In the genomic region with DNA sequence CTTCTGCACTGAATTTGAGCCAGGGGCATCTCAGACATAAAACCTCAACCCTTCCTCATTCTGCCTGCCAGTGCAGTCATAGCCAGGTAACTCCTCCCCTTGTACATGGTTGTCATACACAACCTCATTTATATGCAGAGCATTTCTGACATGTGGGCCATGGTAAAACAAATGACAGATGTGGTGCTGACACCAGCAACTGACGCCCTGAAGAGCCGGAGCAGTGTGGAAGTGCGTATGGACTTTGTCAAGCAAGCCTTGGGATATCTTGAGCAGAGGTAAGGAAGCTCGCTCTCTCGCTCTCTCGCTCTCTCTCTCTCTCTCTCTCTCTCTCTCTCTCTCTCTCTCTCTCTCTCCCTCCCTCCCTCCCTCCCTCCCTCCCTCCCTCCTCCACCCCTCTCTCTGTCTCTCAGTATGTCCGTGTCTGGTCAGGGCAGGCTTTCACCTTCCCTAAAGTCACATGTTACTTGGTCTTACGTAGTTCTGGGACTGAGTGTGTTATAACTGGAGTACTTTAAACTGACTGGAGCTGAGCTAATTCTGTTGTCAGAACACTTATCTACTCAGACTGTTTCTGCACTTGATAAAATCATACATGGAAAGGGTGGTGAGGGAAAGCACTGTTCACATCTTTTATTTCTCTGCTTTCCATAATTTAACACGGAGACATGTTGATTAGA, we compare ENCODE assay signal across 17 mouse cellular contexts. TPM values are rescaled to one million over a fixed set of nuclear protein-coding genes. Genes with fewer than 3 reads are reported as not detected.
DNase-seq lines count a peak whose midpoint lies in the region; ATAC-seq and TF ChIP-seq lines count a peak whose summit lies in the region.
"Had no signal": no experiment of that assay in that cellular context is flagged by ENCODE, and none has a peak within 500 bp of the region (broad histone marks: within the 10 kb centered on the region; RNA-seq: fewer than 3 reads in every experiment).

No protein-coding gene starts in this region.

- H3K27me3 ChIP-seq in heart, embryonic 13.5 days (replicated peaks) = no peaks in the 10 kb centered on the region
- no peaks in the 10 kb centered on the region for H3K27me3 ChIP-seq in heart, adult 2 months (ENCODE audit: control insufficient read depth, insufficient read depth, low read length)
- no peaks in the 10 kb centered on the region for H3K27me3 ChIP-seq in intestine, postnatal 0 days (replicated peaks; ENCODE audit: control insufficient read depth, insufficient read depth, low read length)

- peak overlapping the region; percentile 30 for H3K4me2 ChIP-seq in heart, embryonic 13.5 days
- H3K4me2 ChIP-seq in intestine, postnatal 0 days (replicated peaks; ENCODE audit: low read depth) = no peak overlapping the region; the same call in 1 of the 2 replicates

- H3K4me1 ChIP-seq in heart, embryonic 13.5 days = peaks cover 56% of the 10 kb centered on the region
- peaks cover 2% of the 10 kb centered on the region for H3K4me1 ChIP-seq in heart, adult 2 months (ENCODE audit: control insufficient read depth, insufficient read depth, low read length)
- no peaks in the 10 kb centered on the region for H3K4me1 ChIP-seq in intestine, postnatal 0 days (replicated peaks; ENCODE audit: control insufficient read depth, insufficient read depth, low read length)

- no peak overlapping the region for H3K4me3 ChIP-seq in heart, embryonic 13.5 days
- no peak overlapping the region for H3K4me3 ChIP-seq in heart, adult 2 months
- no peak overlapping the region for H3K4me3 ChIP-seq in layer of hippocampus, adult 2 months
- no peak overlapping the region for H3K4me3 ChIP-seq in intestine, postnatal 0 days (ENCODE audit: low read depth, low read length)
- H3K4me3 ChIP-seq: forebrain, embryonic 10.5 days had no signal

- peak overlapping the region; percentile 76 for H3K27ac ChIP-seq in heart, embryonic 13.5 days (replicated peaks)
- no peak overlapping the region for H3K27ac ChIP-seq in heart, adult 2 months
- peak overlapping the region; percentile 21; the same call in 1 of the 2 replicates for H3K27ac ChIP-seq in layer of hippocampus, adult 2 months
- peak overlapping the region; percentile 69 for H3K27ac ChIP-seq in intestine, postnatal 0 days (ENCODE audit: low read depth, low read length)
- H3K27ac ChIP-seq: forebrain, embryonic 10.5 days had no signal

- TF ChIP-seq EP300 in heart, adult 2 months (IDR thresholded peaks at IDR 0.05; ENCODE audit: insufficient read depth, low read depth, low read length) = no peak

- no peaks in the 10 kb centered on the region for H3K9me3 ChIP-seq in heart, embryonic 13.5 days
- H3K9me3 ChIP-seq in intestine, postnatal 0 days (ENCODE audit: control insufficient read depth) = no peaks in the 10 kb centered on the region
- H3K9me3 ChIP-seq: forebrain, embryonic 10.5 days had no signal

- TF ChIP-seq POLR2A in heart, adult 2 months (IDR thresholded peaks at IDR 0.05; ENCODE audit: insufficient read depth, low read depth, low read length) = no peak

- H3K9ac ChIP-seq in heart, embryonic 13.5 days = peak overlapping the region; percentile 3
- H3K9ac ChIP-seq in heart, adult 2 months (ENCODE audit: low read depth, low read length) = no peak overlapping the region
- H3K9ac ChIP-seq in intestine, postnatal 0 days (ENCODE audit: low read depth, low read length) = no peak overlapping the region

- no peak for DNase-seq in heart, adult 2 months
- no peak for DNase-seq in layer of hippocampus, adult 2 months (ENCODE audit: low spot score in 2 of 2)
- no peak for DNase-seq in layer of hippocampus, postnatal 10 days (ENCODE audit: low spot score in 2 of 2)
- no peak for DNase-seq in testis, postnatal 10 days (ENCODE audit: low spot score)
- DNase-seq in ovary, postnatal 36 days (ENCODE audit: low spot score) = no peak
- DNase-seq: adrenal gland, postnatal 10 days; cerebellum, postnatal 10 days; kidney, adult 18-20 months; right cerebral cortex, postnatal 25 days; thymus, postnatal 14 days had no signal

- no peak for TF ChIP-seq CTCF in heart, adult 2 months (IDR thresholded peaks at IDR 0.05)
- no peak for TF ChIP-seq CTCF in layer of hippocampus, adult 2 months (conservative IDR thresholded peaks at IDR 0.05)
- TF ChIP-seq CTCF in intestine, postnatal 0 days (IDR thresholded peaks at IDR 0.05; ENCODE audit: low read depth) = no peak

- no peaks in the 10 kb centered on the region for H3K79me2 ChIP-seq in heart, adult 2 months (replicated peaks; ENCODE audit: control insufficient read depth, insufficient read depth, low read length)

- intact Hi-C loops in heart, adult 2 months (cut with DNase I) = no loop called here

- peaks cover 26% of the 10 kb centered on the region for H3K36me3 ChIP-seq in heart, embryonic 13.5 days
- no peaks in the 10 kb centered on the region for H3K36me3 ChIP-seq in heart, adult 2 months (ENCODE audit: control insufficient read depth, insufficient read depth, low read length)
- 0 out of 2 replicates have a peak, but pooled peaks cover 6% of the 10 kb centered on the region for H3K36me3 ChIP-seq in intestine, postnatal 0 days (ENCODE audit: control insufficient read depth, insufficient read depth)

- ATAC-seq in heart, embryonic 13.5 days (ENCODE audit: extremely low read depth, insufficient number of reproducible peaks, low FRiP score, low TSS enrichment) = no peak; the same call in 1 of the 2 replicates
- ATAC-seq in common myeloid progenitor, adult 5-6 weeks (replicated peaks; ENCODE audit: low read depth, poor library complexity, severe bottlenecking) = peak; percentile 20; the same call in 1 of the 2 replicates
- peak; percentile 81 for ATAC-seq in intestine, postnatal 0 days

- WGBS in heart, embryonic 13.5 days = 30% methylated on average over 9 of the region's 9 CpGs
- 69% methylated on average over 9 of the region's 9 CpGs for WGBS in heart, adult 2 months
- WGBS in intestine, postnatal 0 days = 50% methylated on average over 9 of the region's 9 CpGs

RNA-seq across cellular contexts. Expression of a gene that starts 32.5 kb away (rescaled TPM):
- not detected in 2 replicates for polyA plus RNA-seq in heart, embryonic 13.5 days (2015; fragmentation: Nextera tagmentation; extraction: Ambion mirVana)
- total RNA-seq in heart, adult 2 months (2021) = under 1 TPM; 0.16 to 0.39 TPM
- polyA plus RNA-seq in heart, adult 2 months (2012; rRNA removed) = 0.20 and 0.39 TPM in 2 replicates
- total RNA-seq in layer of hippocampus, adult 2 months (2021) = 1 to 10 TPM in 1 of 2 experiments, under 1 TPM in 1; 0.54 to 1.0 TPM
- total RNA-seq in layer of hippocampus, postnatal 10 days (2021) = under 1 TPM; 0.38 to 0.57 TPM
- total RNA-seq in common myeloid progenitor, adult 5-6 weeks (2017) = 0.49 TPM in 1 of 2 replicates, not detected in the other
- polyA plus RNA-seq in intestine, postnatal 0 days (2015; fragmentation: Nextera tagmentation; extraction: Ambion mirVana) = 0.16 TPM in 1 of 2 replicates, not detected in the other
- total RNA-seq: monocyte, adult 5-6 weeks had no signal
- polyA plus RNA-seq: C2C12; embryonic facial prominence, embryonic 11.5 days; forebrain, embryonic 10.5 days had no signal
